Mouse (Mus musculus): ENCODE results near the gene Ppfia2. TPM values are rescaled to one million over a fixed set of nuclear protein-coding genes. Genes with fewer than 3 reads are reported as not detected.
A peak's percentile ranks its signal among the peaks of the same experiment; 100 is the strongest.

Gene Ppfia2
- total and polyA plus RNA-seq, 3 experiments = 0.12 to 0.55 (median 0.26) TPM

DNA sequence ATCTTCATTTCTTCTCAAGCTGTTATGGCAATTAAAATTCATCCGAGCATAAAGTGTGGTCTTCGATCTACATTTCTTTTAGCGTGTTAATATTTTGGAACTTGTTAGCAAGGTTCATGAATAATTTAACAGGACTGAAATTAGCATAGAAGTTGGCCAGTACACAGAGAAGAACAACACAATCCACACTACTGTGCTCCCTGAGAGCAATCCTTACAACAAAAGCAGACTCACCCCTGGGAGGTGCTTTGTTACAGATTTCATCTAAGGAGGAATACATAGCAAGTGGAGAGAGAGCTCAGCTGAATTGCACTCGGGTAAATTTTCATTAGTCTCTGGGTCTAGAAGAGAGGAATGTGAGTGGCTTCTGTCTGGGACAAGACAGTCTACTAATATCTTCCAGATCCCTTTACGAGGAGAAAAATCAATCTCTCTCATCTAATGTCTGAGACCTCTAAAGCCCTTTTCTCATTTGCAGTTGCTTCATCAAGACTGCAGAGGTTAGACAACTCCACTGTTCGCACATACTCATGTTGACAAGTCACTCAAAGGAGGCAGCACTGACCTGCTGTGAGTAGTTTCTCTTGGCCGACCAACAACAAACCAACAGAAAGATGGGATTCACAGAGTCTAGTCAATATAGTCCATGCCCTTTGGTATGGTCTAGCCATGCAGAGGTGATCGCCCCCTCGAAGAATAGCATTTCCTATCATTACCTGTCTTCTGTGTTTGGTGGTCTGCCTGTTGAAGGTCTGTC is 458.6 kb downstream of the Ppfia2 start:
- intact Hi-C loops (cut with DNase I) = no loop called here
- no peak for TF ChIP-seq EP300 (IDR thresholded peaks at IDR 0.05; ENCODE audit: insufficient read depth, low read depth, low read length)
- TF ChIP-seq CTCF (IDR thresholded peaks at IDR 0.05) = no peak
- TF ChIP-seq POLR2A (IDR thresholded peaks at IDR 0.05; ENCODE audit: insufficient read depth, low read depth, low read length) = no peak
- no peak overlapping the region for H3K4me3 ChIP-seq
- no peaks in the 10 kb centered on the region for H3K36me3 ChIP-seq (ENCODE audit: control insufficient read depth, insufficient read depth, low read length)
- no peaks in the 10 kb centered on the region for H3K4me1 ChIP-seq (ENCODE audit: control insufficient read depth, insufficient read depth, low read length)
- 73% methylated on average over 9 of the region's 9 CpGs for WGBS
- H3K27me3 ChIP-seq (ENCODE audit: control insufficient read depth, insufficient read depth, low read length) = no peaks in the 10 kb centered on the region
- H3K9ac ChIP-seq (ENCODE audit: low read depth, low read length) = no peak overlapping the region
- no peak for DNase-seq
- H3K79me2 ChIP-seq (replicated peaks; ENCODE audit: control insufficient read depth, insufficient read depth, low read length) = no peaks in the 10 kb centered on the region
- no peak overlapping the region for H3K27ac ChIP-seq

DNA sequence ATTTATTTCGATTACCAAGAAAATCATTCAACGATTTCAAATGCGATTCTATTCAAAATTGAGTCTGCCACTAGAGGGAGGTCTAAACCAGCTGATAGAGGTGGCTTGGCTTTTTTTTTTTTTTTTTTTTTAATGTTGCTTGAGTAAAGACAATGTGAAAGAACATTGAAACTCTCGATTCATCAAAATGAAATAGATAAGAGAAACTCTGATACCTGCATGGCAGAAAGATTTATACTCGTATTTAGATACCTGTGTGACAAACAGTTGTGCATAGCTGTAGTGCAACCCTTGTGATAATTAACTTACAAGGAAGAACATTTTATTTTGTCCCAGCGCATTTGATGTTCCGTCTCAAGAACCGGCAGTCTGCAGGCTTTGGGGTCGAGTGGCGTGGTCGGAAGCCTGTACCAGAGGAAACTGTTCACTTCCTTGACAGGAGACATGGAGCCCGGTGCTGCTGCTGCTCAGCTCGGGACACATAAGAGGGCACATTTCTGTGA is 462.5 kb downstream of the Ppfia2 start:
- H3K27ac ChIP-seq = no peak overlapping the region
- no peaks in the 10 kb centered on the region for H3K4me1 ChIP-seq (ENCODE audit: control insufficient read depth, insufficient read depth, low read length)
- intact Hi-C loops (cut with DNase I) = loop anchor here (1.0 to 10.0 kb wide), 2 partner anchors 457 to 812 kb away; no protein-coding TSS in a partner anchor
- TF ChIP-seq CTCF (IDR thresholded peaks at IDR 0.05) (peak; percentile 69), EP300 (IDR thresholded peaks at IDR 0.05; ENCODE audit: insufficient read depth, low read depth, low read length) (no peak), POLR2A (IDR thresholded peaks at IDR 0.05; ENCODE audit: insufficient read depth, low read depth, low read length) (no peak)
- WGBS = 20% methylated on average over 13 of the region's 13 CpGs
- H3K36me3 ChIP-seq (ENCODE audit: control insufficient read depth, insufficient read depth, low read length) = no peaks in the 10 kb centered on the region
- no peaks in the 10 kb centered on the region for H3K27me3 ChIP-seq (ENCODE audit: control insufficient read depth, insufficient read depth, low read length)
- no peak overlapping the region for H3K9ac ChIP-seq (ENCODE audit: low read depth, low read length)
- no peaks in the 10 kb centered on the region for H3K79me2 ChIP-seq (replicated peaks; ENCODE audit: control insufficient read depth, insufficient read depth, low read length)
- H3K4me3 ChIP-seq = no peak overlapping the region
- DNase-seq = no peak

DNA sequence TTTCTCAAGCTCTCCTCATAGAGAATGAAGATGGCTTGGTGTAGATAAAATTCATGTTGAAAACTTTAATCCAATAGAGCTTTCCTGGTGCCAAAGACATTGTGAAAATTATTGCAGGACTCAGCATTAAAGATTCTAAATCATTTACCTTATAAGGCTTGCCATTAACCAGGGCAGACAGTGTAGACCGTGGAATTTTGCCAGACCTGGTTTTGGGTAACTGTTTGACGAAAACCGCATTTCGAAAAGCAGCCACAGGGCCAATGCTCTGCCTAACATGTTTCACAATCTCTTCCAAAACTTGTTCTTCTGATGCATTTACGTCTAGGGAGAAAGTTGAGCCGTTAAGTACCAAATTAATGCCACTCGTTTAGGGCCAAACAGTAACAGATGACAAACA is 466.9 kb downstream of the Ppfia2 start:
- TF ChIP-seq EP300 (IDR thresholded peaks at IDR 0.05; ENCODE audit: insufficient read depth, low read depth, low read length) = no peak
- TF ChIP-seq CTCF (IDR thresholded peaks at IDR 0.05) = no peak
- no peak for TF ChIP-seq POLR2A (IDR thresholded peaks at IDR 0.05; ENCODE audit: insufficient read depth, low read depth, low read length)
- Histone ChIP-seq H3K4me3 (no peak overlapping the region), H3K9ac (ENCODE audit: low read depth, low read length) (no peak overlapping the region), H3K27ac (no peak overlapping the region), H3K79me2 (replicated peaks; ENCODE audit: control insufficient read depth, insufficient read depth, low read length) (no peaks in the 10 kb centered on the region), H3K36me3 (ENCODE audit: control insufficient read depth, insufficient read depth, low read length) (no peaks in the 10 kb centered on the region), H3K4me1 (ENCODE audit: control insufficient read depth, insufficient read depth, low read length) (no peaks in the 10 kb centered on the region), H3K27me3 (ENCODE audit: control insufficient read depth, insufficient read depth, low read length) (no peaks in the 10 kb centered on the region)
- no peak for DNase-seq
- intact Hi-C loops (cut with DNase I) = loop anchor here (10.0 kb wide), 1 partner anchor 808 kb away; no protein-coding TSS in a partner anchor
- 89% methylated on average over 7 of the region's 7 CpGs for WGBS

DNA sequence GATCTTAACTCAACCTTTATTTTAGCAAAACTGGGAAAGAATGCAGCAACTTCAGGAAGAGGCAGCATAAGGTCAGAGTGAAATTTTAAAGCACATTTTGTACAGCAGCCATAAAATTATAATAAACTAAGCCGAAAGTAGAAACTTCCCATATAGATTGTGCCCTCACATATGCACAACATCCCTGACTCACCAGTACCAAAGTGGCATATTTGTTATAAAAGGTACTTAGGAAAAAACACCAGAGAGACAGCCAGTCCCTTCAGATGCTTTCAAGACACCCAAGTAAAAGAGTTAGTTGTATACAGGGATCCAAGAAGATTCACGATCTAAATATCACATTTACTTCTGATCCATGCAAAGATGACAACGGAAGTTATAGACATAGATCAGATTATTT is 468.7 kb downstream of the Ppfia2 start:
- H3K79me2 ChIP-seq (replicated peaks; ENCODE audit: control insufficient read depth, insufficient read depth, low read length) = no peaks in the 10 kb centered on the region
- H3K4me1 ChIP-seq (ENCODE audit: control insufficient read depth, insufficient read depth, low read length) = no peaks in the 10 kb centered on the region
- 83% methylated on average over 3 of the region's 3 CpGs for WGBS
- no peaks in the 10 kb centered on the region for H3K36me3 ChIP-seq (ENCODE audit: control insufficient read depth, insufficient read depth, low read length)
- DNase-seq = no peak
- H3K27me3 ChIP-seq (ENCODE audit: control insufficient read depth, insufficient read depth, low read length) = no peaks in the 10 kb centered on the region
- no peak overlapping the region for H3K9ac ChIP-seq (ENCODE audit: low read depth, low read length)
- no peak for TF ChIP-seq EP300 (IDR thresholded peaks at IDR 0.05; ENCODE audit: insufficient read depth, low read depth, low read length)
- TF ChIP-seq POLR2A (IDR thresholded peaks at IDR 0.05; ENCODE audit: insufficient read depth, low read depth, low read length) = no peak
- TF ChIP-seq CTCF (IDR thresholded peaks at IDR 0.05) = no peak
- no peak overlapping the region for H3K27ac ChIP-seq
- no peak overlapping the region for H3K4me3 ChIP-seq
- intact Hi-C loops (cut with DNase I) = loop anchor here (10.0 kb wide), 1 partner anchor 806 kb away; no protein-coding TSS in a partner anchor

DNA sequence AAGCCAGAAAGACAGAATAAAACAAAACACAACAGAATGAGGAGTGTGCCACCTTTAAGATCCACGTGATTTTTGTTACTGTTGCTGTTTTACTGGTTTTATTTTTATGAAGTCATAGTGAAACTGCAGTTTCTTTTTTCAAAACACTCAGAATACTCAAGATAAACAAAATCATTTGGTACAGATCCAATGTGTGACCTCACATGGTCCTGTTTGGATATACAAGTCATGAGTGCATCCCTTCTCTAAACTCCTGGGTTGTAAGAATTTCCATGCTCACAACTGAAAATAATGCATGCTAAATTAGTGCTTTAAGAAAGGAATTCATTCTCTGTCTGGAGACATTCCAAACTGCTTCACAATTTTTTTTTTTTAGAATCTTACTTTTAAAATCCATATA is 469.3 kb downstream of the Ppfia2 start:
- H3K27me3 ChIP-seq (ENCODE audit: control insufficient read depth, insufficient read depth, low read length) = no peaks in the 10 kb centered on the region
- no peaks in the 10 kb centered on the region for H3K4me1 ChIP-seq (ENCODE audit: control insufficient read depth, insufficient read depth, low read length)
- H3K79me2 ChIP-seq (replicated peaks; ENCODE audit: control insufficient read depth, insufficient read depth, low read length) = no peaks in the 10 kb centered on the region
- intact Hi-C loops (cut with DNase I) = loop anchor here (10.0 kb wide), 1 partner anchor 805 kb away; no protein-coding TSS in a partner anchor
- no peak overlapping the region for H3K9ac ChIP-seq (ENCODE audit: low read depth, low read length)
- H3K4me3 ChIP-seq = no peak overlapping the region
- 34% methylated on average over 1 of the region's 1 CpGs for WGBS
- no peak for DNase-seq
- no peak overlapping the region for H3K27ac ChIP-seq
- H3K36me3 ChIP-seq (ENCODE audit: control insufficient read depth, insufficient read depth, low read length) = no peaks in the 10 kb centered on the region
- TF ChIP-seq EP300 (IDR thresholded peaks at IDR 0.05; ENCODE audit: insufficient read depth, low read depth, low read length) (no peak), POLR2A (IDR thresholded peaks at IDR 0.05; ENCODE audit: insufficient read depth, low read depth, low read length) (no peak), CTCF (IDR thresholded peaks at IDR 0.05) (no peak)

DNA sequence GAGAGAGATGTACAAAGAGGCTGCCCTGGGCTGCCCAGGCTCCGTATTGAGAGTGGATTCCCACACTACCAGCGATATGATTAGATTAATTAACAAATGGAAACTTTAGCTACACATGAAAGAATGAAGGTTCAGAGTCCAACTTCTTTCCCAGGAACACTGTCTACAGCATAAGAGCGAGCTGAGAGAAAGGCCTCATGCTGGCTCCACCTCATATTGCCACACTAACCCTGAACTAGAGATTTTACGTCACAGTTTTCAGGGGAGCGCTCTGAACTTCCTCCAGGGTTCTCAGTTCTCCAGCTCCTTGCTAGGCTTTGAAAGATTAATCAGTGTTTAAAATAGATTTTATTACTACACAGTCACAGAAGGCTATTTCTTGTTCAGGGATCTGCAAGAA is 471.2 kb downstream of the Ppfia2 start:
- DNase-seq = no peak
- Histone ChIP-seq H3K4me1 (ENCODE audit: control insufficient read depth, insufficient read depth, low read length) (no peaks in the 10 kb centered on the region), H3K27me3 (ENCODE audit: control insufficient read depth, insufficient read depth, low read length) (no peaks in the 10 kb centered on the region), H3K79me2 (replicated peaks; ENCODE audit: control insufficient read depth, insufficient read depth, low read length) (no peaks in the 10 kb centered on the region), H3K4me3 (no peak overlapping the region), H3K9ac (ENCODE audit: low read depth, low read length) (no peak overlapping the region), H3K36me3 (ENCODE audit: control insufficient read depth, insufficient read depth, low read length) (no peaks in the 10 kb centered on the region), H3K27ac (no peak overlapping the region)
- 68% methylated on average over 5 of the region's 5 CpGs for WGBS
- TF ChIP-seq EP300 (IDR thresholded peaks at IDR 0.05; ENCODE audit: insufficient read depth, low read depth, low read length) (no peak), POLR2A (IDR thresholded peaks at IDR 0.05; ENCODE audit: insufficient read depth, low read depth, low read length) (no peak), CTCF (IDR thresholded peaks at IDR 0.05) (no peak)
- intact Hi-C loops (cut with DNase I) = no loop called here

All from heart, adult 2 months (tissue).